Mouse (Mus musculus) mature B cell (primary cell): Measurements from ENCODE around the gene Soga1.

Experiments used
- in situ Hi-C: fragments of 300-500 bp; cut with MboI; formaldehyde crosslinking; loops from 2 replicates; pipeline ENCODE4 v1.14.3; 2019

Gene Soga1

GRCm38 (mm10) chr2:157063241-157063700 is 15.8 kb downstream of the Soga1 start:
- in situ Hi-C loops: no loop called here

DNA sequence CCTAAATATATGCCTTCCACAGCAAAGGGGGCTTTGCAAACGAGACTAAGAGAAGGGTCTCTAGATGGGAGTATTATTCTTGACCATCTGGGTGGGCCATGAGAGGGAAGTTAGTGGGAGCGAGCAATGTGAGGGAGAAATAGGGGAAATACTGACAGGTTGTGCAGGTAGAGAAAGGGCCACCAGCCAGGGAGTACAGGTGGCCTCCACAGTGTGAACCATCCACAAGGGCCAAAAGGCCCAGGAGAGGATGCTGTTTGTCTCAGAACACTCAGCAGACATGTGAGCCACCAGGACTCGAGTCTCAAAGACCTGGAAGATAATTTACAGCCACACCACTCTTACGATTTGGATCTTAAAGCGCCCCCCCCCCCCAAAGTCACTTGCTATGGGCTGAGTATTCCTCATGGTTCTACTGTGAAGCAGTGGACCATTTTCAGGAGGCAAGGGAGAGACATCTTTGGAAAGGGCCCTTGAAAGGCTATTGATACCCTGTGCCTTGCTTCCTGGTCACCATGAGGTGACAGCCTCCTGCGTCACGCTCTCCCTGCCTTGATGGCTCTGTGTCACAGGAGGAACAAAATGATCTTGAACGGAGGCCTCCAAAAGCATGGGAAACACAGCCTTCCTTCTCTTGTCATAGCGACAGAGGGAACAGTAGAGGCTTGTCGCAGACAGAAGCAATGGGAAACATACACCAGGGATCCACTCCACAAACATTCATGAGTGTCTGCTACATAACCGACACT is 18.3 kb downstream of the Soga1 start:
- in situ Hi-C loops: no loop called here

DNA sequence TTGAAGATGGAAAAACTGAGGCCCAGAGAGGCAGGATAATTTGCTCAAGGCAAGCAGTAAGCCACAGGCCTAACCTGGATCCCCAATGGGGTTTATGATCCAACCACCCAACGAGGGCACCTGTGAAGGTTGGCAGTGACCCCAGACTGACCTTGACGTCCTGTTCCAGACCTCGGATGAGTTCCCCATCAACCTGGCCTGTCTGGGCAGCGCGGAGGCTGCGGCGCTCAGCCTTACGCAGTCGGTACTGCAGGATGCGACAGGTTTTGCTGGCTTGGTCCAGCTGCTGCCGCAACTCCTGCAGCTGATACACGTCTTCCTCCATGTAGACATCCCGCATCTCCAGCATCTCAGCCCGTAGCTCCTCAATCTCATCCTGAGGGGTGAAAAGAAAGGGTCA is 19.0 kb downstream of the Soga1 start:
- in situ Hi-C loops: no loop called here

DNA sequence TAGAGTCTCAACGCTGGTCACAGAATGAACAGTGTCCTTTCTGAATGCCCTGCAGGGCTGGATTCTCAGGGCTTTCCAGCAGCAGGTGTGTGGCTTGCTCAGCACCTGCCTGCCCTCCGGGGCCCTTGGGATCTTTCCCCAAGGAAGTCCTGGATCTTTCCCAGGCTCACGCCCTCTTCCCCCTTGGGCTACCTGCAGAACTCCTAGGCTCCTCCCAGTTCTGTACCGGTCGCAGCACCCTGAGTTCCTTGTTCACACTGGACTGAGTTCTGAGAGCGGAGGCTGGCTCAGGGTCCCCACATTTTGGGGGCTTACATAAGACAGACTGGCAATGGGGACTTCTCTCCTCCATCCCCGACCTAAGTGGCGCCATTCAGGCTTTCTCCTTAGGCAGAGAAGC is 19.9 kb downstream of the Soga1 start:
- in situ Hi-C loops: no loop called here

- in situ Hi-C loops: no loop called here
Observed at GRCm38 (mm10) chr2:157058342-157058998, 20.6 kb downstream of the Soga1 start.

GRCm38 (mm10) chr2:157057758-157058157 is 21.3 kb downstream of the Soga1 start:
- in situ Hi-C loops: no loop called here

DNA sequence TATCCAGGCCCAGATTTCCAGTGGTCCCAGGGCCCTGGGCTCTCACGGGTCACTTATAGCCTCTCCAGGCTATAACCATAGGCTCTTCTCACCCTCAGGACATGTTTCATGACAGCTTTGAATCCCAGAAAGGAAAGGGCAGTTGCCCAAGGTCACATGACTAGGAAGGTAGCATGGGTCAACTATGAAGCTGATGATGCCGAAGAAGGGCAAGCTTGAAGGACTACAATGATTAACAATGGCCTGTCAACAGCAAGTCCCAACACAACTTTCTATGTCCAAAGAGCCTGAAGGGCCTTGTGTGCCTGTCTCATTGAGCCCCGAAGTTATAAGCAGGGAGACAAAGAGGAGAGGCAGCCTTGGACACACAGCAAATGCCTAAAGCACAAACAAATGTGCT is 21.9 kb downstream of the Soga1 start:
- in situ Hi-C loops: no loop called here

GRCm38 (mm10) chr2:157055721-157056120 is 23.3 kb downstream of the Soga1 start:
- in situ Hi-C loops: no loop called here

GRCm38 (mm10) chr2:157054816-157055215 is 24.2 kb downstream of the Soga1 start:
- in situ Hi-C loops: no loop called here

- in situ Hi-C loops: no loop called here
Observed at GRCm38 (mm10) chr2:157054297-157054696, 24.8 kb downstream of the Soga1 start.

GRCm38 (mm10) chr2:157053787-157054186 is 25.3 kb downstream of the Soga1 start:
- in situ Hi-C loops: no loop called here

DNA sequence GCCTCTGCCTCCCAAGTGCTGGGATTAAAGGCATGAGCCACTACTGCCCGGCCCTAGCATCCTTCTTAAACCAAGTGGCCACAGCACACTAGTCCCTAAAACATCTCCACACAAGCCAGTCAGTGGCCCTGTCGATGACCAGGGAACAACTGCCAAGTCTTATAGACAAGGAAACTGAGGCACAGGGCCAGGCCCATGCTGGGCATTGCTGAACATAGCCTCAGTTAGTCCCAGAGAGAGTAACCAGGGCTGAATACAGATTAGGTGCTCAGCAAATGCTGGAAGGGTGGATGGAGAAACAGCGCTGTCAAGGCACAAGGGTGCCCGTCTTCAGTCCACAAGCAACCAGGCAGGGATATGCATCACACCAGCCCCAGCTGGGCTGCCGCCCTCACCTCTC is 25.9 kb downstream of the Soga1 start:
- in situ Hi-C loops: no loop called here

GRCm38 (mm10) chr2:157052448-157052847 is 26.6 kb downstream of the Soga1 start:
- in situ Hi-C loops: no loop called here

- in situ Hi-C loops: no loop called here
Observed at GRCm38 (mm10) chr2:157049831-157050243, 29.2 kb downstream of the Soga1 start.

DNA sequence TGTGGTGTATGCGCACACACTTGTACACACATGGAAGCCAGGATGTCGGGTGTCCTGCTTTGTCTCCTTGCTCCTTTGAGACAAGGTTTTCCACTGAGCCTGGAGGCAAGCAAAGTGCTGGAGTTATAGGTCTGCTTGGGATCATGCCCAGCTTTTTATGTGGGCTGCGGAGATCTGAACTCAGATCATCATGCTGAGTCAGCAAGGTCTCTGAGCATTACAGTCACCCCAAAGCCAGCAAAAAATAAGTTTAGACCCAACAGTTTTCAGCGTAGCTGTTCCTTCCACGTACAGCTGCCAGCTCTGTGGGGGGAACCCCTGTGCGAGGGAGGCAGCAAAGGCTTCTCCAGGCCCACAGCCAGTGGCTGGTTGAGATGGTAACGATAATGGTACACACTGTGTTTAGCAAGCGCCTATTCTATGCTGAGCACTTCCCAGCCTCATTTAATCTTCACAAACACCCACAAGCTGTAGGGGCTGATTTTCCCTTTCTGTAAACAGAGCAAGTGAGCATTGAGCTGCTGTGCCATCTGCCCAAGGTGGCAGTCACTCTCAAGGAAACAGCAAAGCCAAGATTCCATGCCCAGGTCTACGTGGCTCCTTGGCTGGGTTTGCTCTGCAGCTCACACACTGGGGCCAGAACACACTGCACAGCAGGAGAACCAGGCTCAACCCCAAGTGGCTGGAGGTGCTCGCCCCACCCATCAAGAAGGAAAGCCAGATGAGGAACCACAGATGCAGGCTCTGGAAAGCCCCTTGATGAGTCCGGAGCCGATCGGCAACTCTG is 30.5 kb downstream of the Soga1 start:
- in situ Hi-C loops: no loop called here

DNA sequence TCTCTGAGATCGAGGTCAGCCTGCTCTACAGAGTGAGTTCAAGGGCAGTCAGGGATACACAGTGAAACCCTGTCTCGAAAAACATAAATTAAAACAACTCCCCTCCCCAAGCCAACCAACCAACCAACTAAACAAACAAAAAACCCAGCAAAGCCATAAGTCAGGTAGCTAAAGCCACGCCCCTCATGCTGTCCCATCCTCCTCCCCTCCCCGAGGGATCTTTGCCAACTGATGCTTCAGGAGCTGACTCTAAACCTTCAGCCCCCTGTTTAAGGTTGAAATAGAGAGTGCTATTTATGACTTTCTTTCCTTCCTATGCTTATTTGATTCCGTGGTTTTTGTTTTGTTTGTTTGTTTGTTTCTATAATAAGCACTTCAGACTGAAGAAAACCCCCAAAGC is 32.1 kb downstream of the Soga1 start:
- in situ Hi-C loops: no loop called here

- in situ Hi-C loops: no loop called here
Observed at GRCm38 (mm10) chr2:157045932-157046331, 33.1 kb downstream of the Soga1 start.

DNA sequence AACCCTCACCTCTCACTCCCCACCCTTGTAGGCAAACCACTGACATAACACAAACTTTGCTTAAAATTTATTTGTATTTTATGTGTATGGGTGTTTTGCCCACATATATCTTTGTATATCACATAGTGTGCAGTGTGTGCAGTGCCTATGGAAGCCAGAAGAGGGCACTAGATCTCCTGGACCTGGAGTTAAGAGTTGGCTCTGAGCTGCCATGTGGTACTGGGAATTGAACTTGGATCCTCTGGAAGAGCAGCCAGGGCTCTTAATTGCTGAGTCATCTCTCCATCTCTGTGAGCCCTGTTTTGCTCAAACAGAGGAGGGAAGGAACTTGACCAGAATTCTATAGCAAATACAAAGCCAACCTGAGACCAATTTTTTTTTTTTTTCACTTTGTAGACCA is 35.1 kb downstream of the Soga1 start:
- in situ Hi-C loops: no loop called here

DNA sequence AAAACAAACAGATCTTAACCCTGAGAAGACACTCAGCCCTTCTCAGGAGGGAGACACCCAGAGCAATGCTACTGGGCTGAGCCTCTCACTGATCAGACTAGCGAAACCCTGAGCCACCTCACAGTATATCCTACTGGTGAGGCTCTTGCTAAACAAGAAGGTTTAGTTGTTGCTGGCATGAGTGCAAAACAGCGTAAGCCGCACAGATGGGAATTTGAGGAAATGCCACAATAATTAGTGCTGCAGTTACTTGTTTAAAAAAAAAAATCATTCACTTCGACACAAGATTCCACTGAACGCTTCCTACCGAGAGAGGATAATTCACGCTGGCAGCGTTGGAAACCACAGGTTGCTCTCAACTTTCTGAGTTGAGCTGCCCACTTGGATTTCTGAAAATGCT is 35.5 kb downstream of the Soga1 start:
- in situ Hi-C loops: no loop called here

- in situ Hi-C loops: no loop called here
Observed at GRCm38 (mm10) chr2:157041421-157041820, 37.6 kb downstream of the Soga1 start.

DNA sequence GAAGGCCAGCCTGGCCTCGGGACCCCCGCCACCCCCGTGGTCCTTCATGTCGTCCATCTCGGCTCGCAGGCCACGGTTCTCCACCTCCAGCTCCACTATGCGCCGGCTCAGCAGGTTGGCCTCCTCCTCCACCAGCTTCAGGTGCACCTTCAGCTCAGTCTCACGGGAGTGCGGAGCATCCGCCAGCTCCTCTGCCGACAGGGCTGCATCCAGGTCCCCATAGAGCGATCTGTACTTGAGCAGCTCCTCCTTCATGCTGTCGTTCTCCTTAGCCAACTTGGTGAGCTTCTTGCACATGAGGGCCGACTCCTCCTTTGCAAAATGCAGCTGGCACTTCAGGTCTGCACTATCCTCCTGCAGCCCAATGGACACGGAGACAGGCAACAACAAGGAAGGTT is 38.4 kb downstream of the Soga1 start:
- in situ Hi-C loops: no loop called here

DNA sequence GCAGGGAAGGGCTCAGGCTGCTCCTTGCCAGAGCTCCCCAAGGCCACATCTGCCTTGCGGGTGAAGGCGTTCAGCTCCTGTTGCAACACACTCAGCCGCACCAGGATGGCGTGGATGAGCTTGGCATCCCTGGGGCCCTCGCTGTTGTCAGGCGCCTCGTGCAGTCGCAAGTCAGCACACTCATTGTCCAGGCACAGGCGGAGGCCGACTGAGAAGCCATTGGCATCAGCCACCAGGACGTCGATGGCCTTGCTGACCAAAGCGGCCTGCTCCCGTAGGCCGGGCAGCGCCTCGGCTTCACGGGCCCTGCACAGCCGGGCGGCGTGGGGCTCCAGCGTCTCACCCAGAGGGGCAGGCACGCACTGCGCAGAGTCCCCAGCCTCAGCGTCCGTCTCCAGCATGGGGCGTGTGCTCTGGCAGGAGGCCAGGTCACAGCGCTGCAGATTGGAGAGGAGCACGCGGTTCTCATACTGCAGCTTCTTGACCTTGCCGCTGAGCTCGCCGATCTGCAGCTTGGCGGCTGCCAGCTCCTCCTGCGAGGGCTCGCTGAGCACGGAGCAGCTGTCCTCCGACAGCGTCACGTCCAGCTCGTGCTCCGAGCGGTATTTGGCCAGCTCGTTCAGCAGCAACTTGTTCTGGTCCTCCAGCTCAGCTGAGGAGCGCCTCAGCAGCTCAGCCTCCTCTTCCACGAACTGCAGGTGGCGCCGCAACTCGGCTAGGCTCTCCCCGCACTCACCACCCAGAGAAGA is 39.0 kb downstream of the Soga1 start:
- in situ Hi-C loops: no loop called here
